Mouse (Mus musculus) C2C12 (cell line): ENCODE measurements at regions not wholly inside any gene's neighbourhood (a gene's known extent, or its start where the extent isn't known, plus 50 kb on each side); places are given as distances from the start of the nearest gene placed in this dataset.

Experiments used
- CEBPB ChIP-seq: IDR thresholded peaks from one replicate; pipeline ENCODE4 v1.6.1; 2011; ENCODE audit warnings: low read depth, mild to moderate bottlenecking, control low read depth, moderate library complexity
- CTCF ChIP-seq: IDR thresholded peaks from one replicate; pipeline ENCODE4 v1.5.1; 2011; ENCODE audit not compliant: control insufficient read depth, insufficient read depth, insufficient read length
- FOSL1 ChIP-seq: IDR thresholded peaks from one replicate; pipeline ENCODE4 v1.8.0; 2011; ENCODE audit warnings: mild to moderate bottlenecking, low read length; ENCODE audit not compliant: poor library complexity, insufficient read depth, severe bottlenecking
- MYOD1 ChIP-seq: IDR thresholded peaks from one replicate; pipeline ENCODE4 v1.6.1; 2011; ENCODE audit warnings: low read depth; ENCODE audit not compliant: control insufficient read depth, insufficient read length
- MYOG ChIP-seq: IDR thresholded peaks from one replicate; pipeline ENCODE4 v1.6.1; 2011; ENCODE audit not compliant: control insufficient read depth, insufficient read length; ENCODE audit errors: extremely low read depth

DNA sequence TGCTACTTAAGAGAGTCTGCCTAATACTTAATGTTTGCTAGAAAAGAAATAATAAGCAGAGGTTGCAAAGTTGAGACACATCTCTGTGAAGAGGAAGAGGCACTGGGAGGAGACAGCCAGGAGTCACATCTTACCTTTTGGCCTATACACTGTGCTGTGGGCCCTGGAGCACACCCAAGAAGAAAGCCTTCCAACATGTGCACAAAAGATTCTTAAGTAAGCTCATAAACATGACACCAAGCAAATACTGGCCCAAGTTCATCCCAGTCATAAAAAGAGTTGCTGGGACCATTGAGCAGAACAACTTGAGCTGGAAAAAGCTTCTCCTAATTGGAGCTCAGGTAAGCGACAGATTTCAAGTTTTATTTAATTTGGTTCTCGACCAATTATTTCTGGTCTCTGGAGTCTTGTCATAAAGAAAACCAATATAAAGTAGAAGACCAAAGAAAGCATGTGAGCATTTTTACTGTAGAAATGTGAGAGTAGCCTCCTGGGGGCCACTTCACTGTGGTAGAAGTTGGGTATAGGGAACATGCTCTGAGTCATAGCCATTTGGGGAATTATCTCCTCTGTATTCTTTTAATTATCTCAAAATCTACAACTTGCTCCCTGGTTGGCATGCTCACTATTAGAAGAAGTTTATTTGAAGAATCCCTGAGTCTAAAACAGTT, 312.2 kb downstream of the Osr1 start:
- TF ChIP-seq MYOD1 (no peak), FOSL1 (no peak), CTCF (no peak), MYOG (no peak), CEBPB (no peak)
